Mouse (Mus musculus): ENCODE data around the gene Mrpl49. TPM values are rescaled to one million over a fixed set of nuclear protein-coding genes. Genes with fewer than 3 reads are reported as not detected.

The Mrpl49 gene
- polyA plus RNA-seq, 1 experiment from 2014 or later: 65.5 TPM

- Histone ChIP-seq H3K4me2 (no peak within 1 kb of the TSS), H3K9ac (no peak within 1 kb of the TSS), H3K36me3 (peaks cover 40% of the 10 kb centered on the region), H3K4me1 (replicated peaks) (peaks cover 36% of the 10 kb centered on the region), H3K4me3 (no peak within 1 kb of the TSS), H3K27me3 (no peaks in the 10 kb centered on the region), H3K9me3 (no peaks in the 10 kb centered on the region), H3K27ac (replicated peaks) (no peak within 1 kb of the TSS)
- ATAC-seq (ENCODE audit: low read depth): no peak
- WGBS: 91% methylated on average over 12 of the region's 12 CpGs
These were observed 22.4 kb upstream of the Mrpl49 start, which contains the start of gene Tmem262 for GRCm38 (mm10) chr19:6079983-6080480. Tmem262 (plus strand) TSS chr19:6080033.

GRCm38 (mm10) chr19:6076564-6077393, 19.2 kb upstream of the Mrpl49 start, which contains the start of gene Vps51:
Vps51 (minus strand) TSS chr19:6077231.
- ATAC-seq (ENCODE audit: low read depth): peak; percentile 90

GRCm38 (mm10) chr19:6073889-6074288, 16.3 kb upstream of the Mrpl49 start:
- Histone ChIP-seq H3K27ac (replicated peaks) (no peak overlapping the region), H3K4me3 (no peak overlapping the region), H3K9me3 (no peaks in the 10 kb centered on the region), H3K4me2 (no peak overlapping the region), H3K27me3 (no peaks in the 10 kb centered on the region), H3K36me3 (peaks cover 55% of the 10 kb centered on the region), H3K4me1 (replicated peaks) (peaks cover 21% of the 10 kb centered on the region), H3K9ac (no peak overlapping the region)
- WGBS: 91% methylated on average over 5 of the region's 5 CpGs
- no peak for ATAC-seq (ENCODE audit: low read depth)

More at GRCm38 (mm10) chr19:6076564-6077393, 19.2 kb upstream of the Mrpl49 start, which contains the start of gene Vps51:
- Histone ChIP-seq H3K27ac (replicated peaks) (peak within 1 kb of the TSS; percentile 87), H3K4me3 (peak within 1 kb of the TSS; percentile 71), H3K27me3 (no peaks in the 10 kb centered on the region), H3K4me2 (peak within 1 kb of the TSS; percentile 92), H3K36me3 (peaks cover 50% of the 10 kb centered on the region), H3K9ac (peak within 1 kb of the TSS; percentile 82), H3K9me3 (no peaks in the 10 kb centered on the region), H3K4me1 (replicated peaks) (peaks cover 21% of the 10 kb centered on the region)
- 2% methylated on average over 33 of the region's 33 CpGs for WGBS

- 92% methylated on average over 19 of the region's 19 CpGs for WGBS
- peaks cover 29% of the 10 kb centered on the region for H3K4me1 ChIP-seq (replicated peaks)
- H3K36me3 ChIP-seq: peaks cover 57% of the 10 kb centered on the region
- no peak overlapping the region for H3K27ac ChIP-seq (replicated peaks)
- no peak overlapping the region for H3K9ac ChIP-seq
- H3K4me2 ChIP-seq: no peak overlapping the region
- H3K9me3 ChIP-seq: no peaks in the 10 kb centered on the region
- no peak for ATAC-seq (ENCODE audit: low read depth)
- no peaks in the 10 kb centered on the region for H3K27me3 ChIP-seq
- no peak overlapping the region for H3K4me3 ChIP-seq
These were observed 13.7 kb upstream of the Mrpl49 start for GRCm38 (mm10) chr19:6071261-6071660.

GRCm38 (mm10) chr19:6070571-6071250, 13.1 kb upstream of the Mrpl49 start:
- Histone ChIP-seq H3K9me3 (no peaks in the 10 kb centered on the region), H3K4me3 (no peak overlapping the region), H3K9ac (no peak overlapping the region), H3K27me3 (no peaks in the 10 kb centered on the region), H3K36me3 (peaks cover 57% of the 10 kb centered on the region), H3K27ac (replicated peaks) (no peak overlapping the region), H3K4me1 (replicated peaks) (peaks cover 29% of the 10 kb centered on the region), H3K4me2 (no peak overlapping the region)
- 91% methylated on average over 31 of the region's 31 CpGs for WGBS
- no peak for ATAC-seq (ENCODE audit: low read depth)

- ATAC-seq (ENCODE audit: low read depth): no peak
- H3K36me3 ChIP-seq: peaks cover 51% of the 10 kb centered on the region
- H3K9me3 ChIP-seq: no peaks in the 10 kb centered on the region
- H3K27ac ChIP-seq (replicated peaks): no peak overlapping the region
- no peak overlapping the region for H3K4me2 ChIP-seq
- H3K27me3 ChIP-seq: no peaks in the 10 kb centered on the region
- H3K9ac ChIP-seq: no peak overlapping the region
- H3K4me3 ChIP-seq: no peak overlapping the region
- H3K4me1 ChIP-seq (replicated peaks): peaks cover 28% of the 10 kb centered on the region
- 94% methylated on average over 10 of the region's 10 CpGs for WGBS
These were observed 12.3 kb upstream of the Mrpl49 start for GRCm38 (mm10) chr19:6069851-6070250.

- H3K27ac ChIP-seq (replicated peaks): no peak overlapping the region
- H3K36me3 ChIP-seq: peaks cover 45% of the 10 kb centered on the region
- no peaks in the 10 kb centered on the region for H3K27me3 ChIP-seq
- H3K9ac ChIP-seq: no peak overlapping the region
- no peak overlapping the region for H3K4me2 ChIP-seq
- H3K9me3 ChIP-seq: no peaks in the 10 kb centered on the region
- 81% methylated on average over 4 of the region's 4 CpGs for WGBS
- H3K4me1 ChIP-seq (replicated peaks): peaks cover 28% of the 10 kb centered on the region
- no peak overlapping the region for H3K4me3 ChIP-seq
- no peak for ATAC-seq (ENCODE audit: low read depth)
These were observed 11.4 kb upstream of the Mrpl49 start for GRCm38 (mm10) chr19:6068951-6069350.

GRCm38 (mm10) chr19:6067724-6068415, 10.3 kb upstream of the Mrpl49 start, which contains the start of gene Tm7sf2:
Tm7sf2 (minus strand) TSS chr19:6068373.
- H3K9me3 ChIP-seq: no peaks in the 10 kb centered on the region
- peaks cover 37% of the 10 kb centered on the region for H3K4me1 ChIP-seq (replicated peaks)
- H3K27me3 ChIP-seq: no peaks in the 10 kb centered on the region
- ATAC-seq (ENCODE audit: low read depth): peak; percentile 94
- H3K4me2 ChIP-seq: peak within 1 kb of the TSS; percentile 95
- peak within 1 kb of the TSS; percentile 59 for H3K4me3 ChIP-seq
- peak within 1 kb of the TSS; percentile 95 for H3K27ac ChIP-seq (replicated peaks)
- peaks cover 40% of the 10 kb centered on the region for H3K36me3 ChIP-seq
- WGBS: 9% methylated on average over 33 of the region's 33 CpGs
- H3K9ac ChIP-seq: peak within 1 kb of the TSS; percentile 86

- H3K9ac ChIP-seq: peak overlapping the region; percentile 86
- H3K4me1 ChIP-seq (replicated peaks): peaks cover 44% of the 10 kb centered on the region
- WGBS: under 1% methylated on average over 30 of the region's 30 CpGs
These were observed 9.6 kb upstream of the Mrpl49 start for GRCm38 (mm10) chr19:6067011-6067723.

GRCm38 (mm10) chr19:6066571-6066970, 9.0 kb upstream of the Mrpl49 start:
- Histone ChIP-seq H3K9ac (peak overlapping the region; percentile 86), H3K27me3 (no peaks in the 10 kb centered on the region), H3K4me2 (peak overlapping the region; percentile 95), H3K36me3 (peaks cover 34% of the 10 kb centered on the region), H3K4me1 (replicated peaks) (peaks cover 50% of the 10 kb centered on the region), H3K9me3 (no peaks in the 10 kb centered on the region), H3K4me3 (peak overlapping the region; percentile 59), H3K27ac (replicated peaks) (peak overlapping the region; percentile 95)
- peak; percentile 8; the same call in 1 of the 2 replicates for ATAC-seq (ENCODE audit: low read depth)
- 26% methylated on average over 5 of the region's 5 CpGs for WGBS

More at GRCm38 (mm10) chr19:6067011-6067723, 9.6 kb upstream of the Mrpl49 start:
- H3K36me3 ChIP-seq: peaks cover 35% of the 10 kb centered on the region
- no peaks in the 10 kb centered on the region for H3K9me3 ChIP-seq
- peak; percentile 82 for ATAC-seq (ENCODE audit: low read depth)
- H3K4me2 ChIP-seq: peak overlapping the region; percentile 95
- no peaks in the 10 kb centered on the region for H3K27me3 ChIP-seq
- peak overlapping the region; percentile 59 for H3K4me3 ChIP-seq
- peak overlapping the region; percentile 95 for H3K27ac ChIP-seq (replicated peaks)

- Histone ChIP-seq H3K27ac (replicated peaks) (no peak overlapping the region), H3K4me1 (replicated peaks) (peaks cover 63% of the 10 kb centered on the region), H3K4me3 (0 out of 2 replicates have a peak overlapping the region, but pooled peaks have one; percentile 88), H3K27me3 (no peaks in the 10 kb centered on the region), H3K36me3 (peaks cover 19% of the 10 kb centered on the region), H3K4me2 (peak overlapping the region; percentile 100), H3K9me3 (no peaks in the 10 kb centered on the region), H3K9ac (peak overlapping the region; percentile 97)
- ATAC-seq (ENCODE audit: low read depth): no peak
- 93% methylated on average over 6 of the region's 6 CpGs for WGBS
These were observed 5.5 kb upstream of the Mrpl49 start for GRCm38 (mm10) chr19:6063081-6063480.

Measured in neural tube, embryonic 13.5 days (tissue).